In genomic region chr19:21274181-21274591, GRCm38 (mm10) we compare ENCODE assay signal across 8 mouse cellular contexts. TPM values are rescaled to one million over a fixed set of nuclear protein-coding genes. Genes with fewer than 3 reads are reported as not detected.
DNase-seq lines count a peak whose midpoint lies in the region; ATAC-seq and TF ChIP-seq lines count a peak whose summit lies in the region.

No protein-coding gene starts in this region.

- peaks cover 3% of the 10 kb centered on the region; the same call in 1 of the 2 replicates for H3K4me1 ChIP-seq in forebrain, embryonic 11.5 days (replicated peaks; ENCODE audit: control insufficient read depth, insufficient read depth, low read length)
- H3K4me1 ChIP-seq in heart, embryonic 16.5 days (ENCODE audit: control insufficient read depth, insufficient read depth, low read length): peaks cover 7% of the 10 kb centered on the region
- H3K4me1 ChIP-seq in liver, embryonic 14.5 days (replicated peaks; ENCODE audit: control insufficient read depth in 2 of 2, insufficient read depth in 2 of 2, low read length in 1 of 2): peaks cover 0 to 5% of the 10 kb centered on the region in 2 experiments; a peak in 2 of 4 replicates
- H3K4me1 ChIP-seq in stomach, postnatal 0 days (replicated peaks; ENCODE audit: control insufficient read depth, insufficient read depth): peaks cover 3% of the 10 kb centered on the region; the same call in 1 of the 2 replicates

- peak overlapping the region; percentile 94 for H3K4me3 ChIP-seq in forebrain, embryonic 11.5 days (ENCODE audit: low read depth, low read length)
- H3K4me3 ChIP-seq in heart, embryonic 16.5 days (ENCODE audit: low read length): peak overlapping the region; percentile 97
- H3K4me3 ChIP-seq in liver, embryonic 14.5 days (ENCODE audit: insufficient read depth in 1 of 2, low read depth in 2 of 2, low read length in 2 of 2): peak overlapping the region; percentile 90 to 91
- H3K4me3 ChIP-seq in stomach, postnatal 0 days (ENCODE audit: low read depth, low read length): peak overlapping the region; percentile 97

- no peak for ATAC-seq in forebrain, embryonic 11.5 days (replicated peaks; ENCODE audit: low FRiP score)
- ATAC-seq in heart, embryonic 16.5 days (replicated peaks; ENCODE audit: extremely low read depth, insufficient read depth, low FRiP score): peak; percentile 52
- no peak for ATAC-seq in liver, embryonic 14.5 days (ENCODE audit: insufficient read depth)
- 0 out of 2 replicates have a peak, but pooled peaks have one; percentile 28 for ATAC-seq in stomach, postnatal 0 days (ENCODE audit: low FRiP score, low TSS enrichment)

- WGBS in forebrain, embryonic 11.5 days: 0% methylated on average over 2 of the region's 2 CpGs
- WGBS in heart, embryonic 16.5 days: 0% methylated on average over 2 of the region's 2 CpGs
- 0% methylated on average over 2 of the region's 2 CpGs for WGBS in liver, embryonic 14.5 days (ENCODE audit: insufficient replicate concordance)
- WGBS in stomach, postnatal 0 days: 0% methylated on average over 2 of the region's 2 CpGs

- DNase-seq in ES-CJ7 (ENCODE audit: low read depth, low spot score): peak; percentile 16
- DNase-seq in c-Kit-positive CD71-positive TER-119-negative erythroid progenitor cells, embryonic 14.5 days (ENCODE audit: low read depth): peak; percentile 51
- DNase-seq in forebrain, embryonic 11.5 days (ENCODE audit: low spot score): peak; percentile 60
- DNase-seq in kidney, postnatal 25 days: peak; percentile 60 to 83
- peak; percentile 49 to 71 (median 58) for DNase-seq in liver, embryonic 14.5 days (ENCODE audit: low read depth in 3 of 3, low spot score in 3 of 3)
- DNase-seq in natural killer cell, adult 2 months (ENCODE audit: low spot score in 2 of 2): peak; percentile 43 to 69
- DNase-seq in stomach, postnatal 0 days (ENCODE audit: low spot score): peak; percentile 46

- H3K9me3 ChIP-seq in forebrain, embryonic 11.5 days (ENCODE audit: control insufficient read depth, low read length): no peaks in the 10 kb centered on the region
- no peaks in the 10 kb centered on the region for H3K9me3 ChIP-seq in heart, embryonic 16.5 days (replicated peaks; ENCODE audit: control insufficient read depth, low read length)
- no peaks in the 10 kb centered on the region for H3K9me3 ChIP-seq in liver, embryonic 14.5 days (ENCODE audit: control insufficient read depth, low read length)
- no peaks in the 10 kb centered on the region for H3K9me3 ChIP-seq in stomach, postnatal 0 days (ENCODE audit: control insufficient read depth, low read length)

- H3K4me2 ChIP-seq in forebrain, embryonic 11.5 days (ENCODE audit: low read depth, low read length, severe bottlenecking): peak overlapping the region; percentile 51
- peak overlapping the region; percentile 81 for H3K4me2 ChIP-seq in heart, embryonic 16.5 days (ENCODE audit: low read depth, low read length)
- peak overlapping the region; percentile 85 for H3K4me2 ChIP-seq in liver, embryonic 14.5 days (ENCODE audit: low read depth)
- H3K4me2 ChIP-seq in stomach, postnatal 0 days (replicated peaks; ENCODE audit: low read depth): peak overlapping the region; percentile 53

- H3K27me3 ChIP-seq in forebrain, embryonic 11.5 days (ENCODE audit: control insufficient read depth, insufficient read depth, low read length): no peaks in the 10 kb centered on the region
- no peaks in the 10 kb centered on the region for H3K27me3 ChIP-seq in heart, embryonic 16.5 days (ENCODE audit: control insufficient read depth, insufficient read depth, low read length)
- no peaks in the 10 kb centered on the region for H3K27me3 ChIP-seq in liver, embryonic 14.5 days (ENCODE audit: control insufficient read depth, insufficient read depth, low read length)
- no peaks in the 10 kb centered on the region for H3K27me3 ChIP-seq in stomach, postnatal 0 days (ENCODE audit: control insufficient read depth, insufficient read depth, low read length)

- H3K27ac ChIP-seq in forebrain, embryonic 11.5 days (ENCODE audit: low read depth, low read length): no peak overlapping the region
- H3K27ac ChIP-seq in heart, embryonic 16.5 days (ENCODE audit: low read length): peak overlapping the region; percentile 82
- H3K27ac ChIP-seq in liver, embryonic 14.5 days: peak overlapping the region; percentile 45
- H3K27ac ChIP-seq in stomach, postnatal 0 days (replicated peaks): peak overlapping the region; percentile 67

- peak overlapping the region; percentile 62; the same call in 1 of the 2 replicates for H3K9ac ChIP-seq in forebrain, embryonic 11.5 days (ENCODE audit: low read length)
- H3K9ac ChIP-seq in heart, embryonic 16.5 days (ENCODE audit: low read length): peak overlapping the region; percentile 100
- H3K9ac ChIP-seq in liver, embryonic 14.5 days (replicated peaks): peak overlapping the region; percentile 97
- H3K9ac ChIP-seq in stomach, postnatal 0 days (ENCODE audit: low read length): peak overlapping the region; percentile 45

- TF ChIP-seq CTCF in liver, embryonic 14.5 days (IDR thresholded peaks at IDR 0.05; ENCODE audit: low read depth): no peak
- TF ChIP-seq CTCF in stomach, postnatal 0 days (IDR thresholded peaks at IDR 0.05; ENCODE audit: low read depth): no peak

- TF ChIP-seq EP300 in liver, embryonic 14.5 days (IDR thresholded peaks at IDR 0.05; ENCODE audit: low read depth): no peak
- no peak for TF ChIP-seq EP300 in stomach, postnatal 0 days (optimal IDR thresholded peaks at IDR 0.05)

- H3K36me3 ChIP-seq in forebrain, embryonic 11.5 days (ENCODE audit: control insufficient read depth, insufficient read depth, low read length): no peaks in the 10 kb centered on the region
- H3K36me3 ChIP-seq in heart, embryonic 16.5 days (ENCODE audit: control insufficient read depth, insufficient read depth): peaks cover 13% of the 10 kb centered on the region
- peaks cover 11% of the 10 kb centered on the region for H3K36me3 ChIP-seq in liver, embryonic 14.5 days (replicated peaks; ENCODE audit: control insufficient read depth, insufficient read depth, low read depth)
- peaks cover 3% of the 10 kb centered on the region; the same call in 1 of the 2 replicates for H3K36me3 ChIP-seq in stomach, postnatal 0 days (ENCODE audit: control insufficient read depth, insufficient read depth, low read length)

RNA-seq across cellular contexts. Expression of gene Zfand5, which starts 2.1 kb away (rescaled TPM):
- polyA plus RNA-seq in forebrain, embryonic 11.5 days (2014; fragmentation: Nextera tagmentation; extraction: Ambion mirVana): 131 and 140 TPM in 2 replicates
- 81.2 and 87.7 TPM in 2 replicates for polyA plus RNA-seq in heart, embryonic 16.5 days (2015; fragmentation: Nextera tagmentation; extraction: Ambion mirVana)
- 7.3 and 16.5 TPM in 2 replicates for polyA plus RNA-seq in liver, embryonic 14.5 days (2012; rRNA removed)
- polyA plus RNA-seq in liver, embryonic 14.5 days (2014; fragmentation: Nextera tagmentation; extraction: Ambion mirVana): 36.4 and 37.4 TPM in 2 replicates
- polyA plus RNA-seq in stomach, postnatal 0 days (2015; fragmentation: Nextera tagmentation; extraction: Ambion mirVana): 82.5 and 93.5 TPM in 2 replicates

Comparison
In these comparisons a context has a peak if more than half of its experiments do, and no peak if none do; other contexts are left out.
1. DNase-seq: peak in every context shown above with its lines; median percentile 72 in kidney, postnatal 25 days; 60 in forebrain, embryonic 11.5 days; 58 in liver, embryonic 14.5 days; 56 in natural killer cell, adult 2 months; 51 in c-Kit-positive CD71-positive TER-119-negative erythroid progenitor cells, embryonic 14.5 days; 46 in stomach, postnatal 0 days; 16 in ES-CJ7.
2. ATAC-seq: peak in heart, embryonic 16.5 days (single experiment) and stomach, postnatal 0 days (single experiment); none in forebrain, embryonic 11.5 days (single experiment) and liver, embryonic 14.5 days (single experiment).
3. H3K9ac ChIP-seq: peak in every context shown above with its lines; median percentile 100 in heart, embryonic 16.5 days; 97 in liver, embryonic 14.5 days; 62 in forebrain, embryonic 11.5 days; 45 in stomach, postnatal 0 days.
4. Peak in every context shown above with its lines, with median percentiles within 50 percentile points of each other: H3K4me2 ChIP-seq and H3K4me3 ChIP-seq.